Mouse (Mus musculus): Measurements from ENCODE around the gene Fars2.
"Not testable (repeated sequence)": the region's sequence is repeated elsewhere in the genome, so short reads cannot be mapped to it uniquely, and the experiment has no call there.

Gene Fars2

GRCm38 (mm10) chr13:36466076-36466475, 348.9 kb downstream of the Fars2 start:
- not testable (repeated sequence) for DNase-seq (ENCODE audit: low spot score)

DNA sequence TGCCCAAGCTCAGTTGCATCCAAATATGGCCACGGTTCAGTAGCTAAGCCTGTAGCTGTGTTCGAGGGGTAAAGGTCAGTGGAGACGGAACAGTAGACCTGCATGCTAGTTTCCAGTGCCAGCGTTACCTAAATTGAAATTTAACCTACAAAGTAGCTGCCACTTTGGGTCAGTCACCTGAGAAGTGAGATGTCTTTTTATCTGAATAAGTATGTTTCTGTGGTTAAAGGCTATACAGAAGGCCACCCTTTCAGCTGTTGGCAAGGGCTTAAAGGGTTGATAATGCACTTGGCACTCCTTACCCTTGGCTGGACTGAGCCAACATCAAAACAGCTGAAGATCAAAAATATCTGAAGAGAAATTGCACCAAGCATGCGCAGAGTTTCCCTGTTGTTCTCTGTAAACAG, 349.3 kb downstream of the Fars2 start:
- no peak for DNase-seq (ENCODE audit: low spot score)

DNA sequence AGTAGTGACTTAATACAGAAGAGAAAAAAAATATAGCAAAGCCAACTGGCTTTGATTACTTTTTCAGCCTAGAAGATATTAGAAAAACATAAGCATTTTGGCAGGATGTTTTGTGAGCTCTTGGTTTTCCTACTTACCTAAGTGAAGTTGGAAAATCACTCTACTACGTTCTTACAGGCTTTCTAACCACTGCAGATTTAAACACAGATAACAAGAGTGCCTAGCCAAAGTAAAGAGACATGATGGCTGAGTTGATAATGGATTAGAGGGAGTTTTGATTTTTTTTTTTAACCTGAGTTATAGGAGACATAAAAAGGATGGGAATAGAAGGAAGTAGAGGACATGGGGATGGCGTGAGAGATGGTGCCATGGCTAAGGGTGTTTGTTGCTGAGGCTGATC, 350.6 kb downstream of the Fars2 start:
- no peak for DNase-seq (ENCODE audit: low spot score)

DNA sequence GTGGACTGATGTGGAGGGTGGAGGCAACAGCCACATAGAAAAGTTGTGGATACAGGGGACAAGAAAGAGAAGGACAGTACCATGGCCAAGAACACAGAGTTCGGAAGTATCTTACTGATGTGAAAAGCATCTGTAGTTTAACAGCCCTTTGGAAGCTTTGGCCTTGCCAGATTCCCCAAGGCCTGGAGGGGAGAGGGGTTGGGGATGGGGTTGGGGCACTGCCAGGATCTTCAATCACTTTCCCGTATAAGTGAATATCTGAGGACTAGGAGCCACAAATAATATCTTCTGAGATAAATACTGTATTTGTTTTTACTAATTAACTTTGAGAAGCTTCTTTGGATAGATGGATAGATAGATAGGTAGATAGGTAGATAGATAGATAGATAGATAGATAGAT, 351.8 kb downstream of the Fars2 start:
- no peak for DNase-seq (ENCODE audit: low spot score)

DNA sequence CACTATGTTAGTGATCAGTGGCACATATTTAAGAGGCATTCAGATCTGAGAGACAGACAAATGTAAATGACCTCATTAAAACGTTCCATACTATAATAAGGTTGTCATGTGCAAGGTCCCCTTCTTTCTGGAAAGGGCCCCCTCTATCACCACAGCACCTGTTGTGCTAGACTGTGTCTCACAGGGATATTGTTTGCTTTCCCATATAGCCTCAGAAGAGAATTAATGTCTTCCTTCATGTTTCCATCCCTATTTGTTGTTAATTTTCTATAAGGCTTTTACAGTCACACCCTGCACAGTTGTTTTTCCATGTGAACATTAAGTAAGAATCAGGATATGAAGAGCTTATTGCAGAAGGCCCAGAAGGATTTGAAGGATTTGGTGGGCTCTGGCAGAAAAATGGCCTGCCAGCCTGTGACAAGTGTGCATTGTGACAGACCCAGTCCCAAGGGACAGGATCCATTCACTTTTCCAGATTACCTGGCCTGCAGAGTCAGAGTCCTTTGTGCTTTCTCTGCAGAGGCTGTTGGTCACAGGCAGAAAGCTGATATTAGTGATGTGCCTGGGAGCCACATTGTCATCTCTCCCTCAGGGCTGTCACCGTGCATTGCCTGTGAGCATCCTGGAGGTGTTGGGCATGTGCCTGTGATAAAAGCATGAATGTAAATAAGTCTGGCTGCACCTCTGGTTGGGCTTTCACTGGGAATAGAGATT, 352.4 kb downstream of the Fars2 start:
- no peak for DNase-seq (ENCODE audit: low spot score)

DNA sequence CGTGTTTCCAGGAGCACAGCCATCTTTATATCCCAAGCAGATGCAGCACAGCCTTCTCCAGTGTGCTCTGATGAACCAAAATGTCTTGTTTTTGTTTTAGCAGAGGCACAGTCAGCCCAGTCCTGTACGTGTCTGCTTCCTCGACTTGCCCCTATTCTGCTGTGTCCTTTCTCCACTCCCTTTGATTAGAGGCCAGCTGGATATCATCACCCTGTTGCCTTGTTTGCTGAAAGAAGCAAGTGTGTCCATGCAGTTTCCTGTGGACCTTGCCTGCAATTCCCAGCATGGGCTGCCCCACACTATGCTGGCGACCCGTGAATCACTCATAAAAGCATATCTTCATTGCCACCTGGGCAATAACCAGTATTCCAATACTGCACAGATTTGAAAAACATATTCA, 360.4 kb downstream of the Fars2 start:
- DNase-seq (ENCODE audit: low spot score), result no peak

DNA sequence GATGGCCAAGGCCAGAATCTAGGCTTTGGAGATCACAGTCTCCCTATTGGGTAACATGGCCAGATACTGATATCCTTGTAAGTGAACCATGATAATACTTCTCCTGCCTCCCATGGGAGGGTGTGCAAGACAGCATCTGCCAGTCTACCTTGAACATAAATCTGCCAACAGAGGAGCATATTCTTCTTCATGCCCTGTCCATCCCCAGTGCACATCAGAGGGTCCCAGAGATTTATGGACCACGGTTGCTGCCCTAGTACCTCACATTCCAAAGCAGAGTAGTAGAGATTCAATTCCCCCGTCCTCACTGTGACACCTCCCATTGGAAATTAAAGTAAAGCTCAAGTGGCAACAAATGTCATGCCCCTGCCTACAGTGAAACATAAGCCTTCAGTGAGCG, 361.0 kb downstream of the Fars2 start:
- DNase-seq (ENCODE audit: low spot score), result no peak

- no peak for DNase-seq (ENCODE audit: low spot score)
These were observed 362.9 kb downstream of the Fars2 start for GRCm38 (mm10) chr13:36480101-36480500.

DNA sequence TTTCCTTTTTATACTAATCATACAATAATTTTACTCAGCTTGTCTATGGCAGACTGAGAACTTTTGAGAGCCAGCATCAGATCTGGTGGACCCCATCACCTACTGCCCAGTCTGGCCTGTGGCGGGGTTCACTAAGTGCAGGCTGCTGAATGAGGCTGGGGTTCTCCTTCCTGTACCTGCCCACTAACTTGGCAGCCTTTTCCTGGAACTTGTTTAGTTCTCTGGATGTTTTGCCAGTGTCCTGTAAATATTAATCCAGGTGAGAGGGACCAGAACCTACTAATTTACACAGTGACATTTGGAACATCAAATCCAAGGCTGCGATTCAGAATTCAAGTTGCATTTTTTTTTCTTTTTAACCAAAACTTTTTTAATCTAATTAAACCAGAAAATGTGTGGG, 367.2 kb downstream of the Fars2 start:
- DNase-seq (ENCODE audit: low spot score), result no peak

- DNase-seq (ENCODE audit: low spot score), result no peak
These were observed 369.5 kb downstream of the Fars2 start for GRCm38 (mm10) chr13:36486756-36487155.

DNA sequence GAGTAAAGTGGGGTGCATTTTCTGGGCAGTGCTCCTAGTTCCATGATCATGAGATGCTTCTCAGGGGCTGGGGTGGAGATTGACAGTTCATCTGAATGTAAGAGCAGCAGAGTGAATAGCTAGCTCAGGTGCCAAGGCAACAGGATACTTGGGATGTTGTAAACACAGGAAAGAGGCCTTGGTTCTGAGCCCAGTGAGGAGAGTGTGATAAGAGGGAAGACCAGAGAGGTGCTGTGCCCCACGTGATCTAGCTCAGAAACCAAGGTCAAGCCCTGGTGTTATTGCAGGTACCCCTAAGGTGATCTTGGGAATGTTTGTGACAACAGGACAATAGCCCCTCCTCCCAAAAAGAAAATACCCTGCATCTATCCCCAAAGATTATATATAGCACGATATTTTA, 372.2 kb downstream of the Fars2 start:
- DNase-seq (ENCODE audit: low spot score), result no peak

DNA sequence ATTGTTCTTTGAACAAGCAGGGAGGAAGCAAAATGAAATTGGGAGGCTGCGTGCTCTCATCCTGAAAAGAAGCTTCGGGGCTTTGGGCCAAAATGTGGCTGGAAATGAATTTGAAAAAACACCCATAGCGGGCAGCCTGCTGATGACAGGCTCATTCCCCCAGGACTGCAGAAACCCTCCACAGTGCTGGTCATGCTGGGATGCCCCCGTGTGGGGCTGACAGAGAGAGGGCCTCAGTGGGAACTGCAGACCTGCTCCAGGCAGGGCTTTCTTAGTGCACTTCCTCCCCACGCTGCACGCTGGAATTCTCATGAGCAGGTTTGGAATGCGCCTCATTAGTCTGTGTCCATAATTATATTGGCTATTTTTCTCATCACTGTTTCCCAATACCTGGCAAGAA, 373.4 kb downstream of the Fars2 start:
- DNase-seq (ENCODE audit: low spot score), result no peak

DNA sequence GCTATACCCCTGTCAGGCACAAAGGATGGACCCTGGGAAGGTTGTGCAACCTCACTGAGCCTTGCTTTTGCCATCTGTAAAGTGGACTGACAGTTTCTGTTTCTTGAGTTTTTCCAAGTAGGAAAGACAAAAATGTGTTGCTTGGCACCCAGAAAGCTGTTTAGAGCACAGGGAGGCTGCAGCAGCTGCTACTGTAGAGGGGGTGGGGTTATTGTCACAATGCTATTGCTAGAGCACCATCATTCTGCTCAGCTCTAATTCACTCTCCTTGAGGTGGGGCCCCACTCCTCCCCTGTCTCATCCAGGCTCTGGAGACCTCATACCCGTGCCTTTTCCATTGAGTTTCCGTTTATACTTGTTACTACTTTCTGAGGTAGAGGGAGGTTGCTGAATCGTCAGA, 375.2 kb downstream of the Fars2 start:
- no peak for DNase-seq (ENCODE audit: low spot score)

DNA sequence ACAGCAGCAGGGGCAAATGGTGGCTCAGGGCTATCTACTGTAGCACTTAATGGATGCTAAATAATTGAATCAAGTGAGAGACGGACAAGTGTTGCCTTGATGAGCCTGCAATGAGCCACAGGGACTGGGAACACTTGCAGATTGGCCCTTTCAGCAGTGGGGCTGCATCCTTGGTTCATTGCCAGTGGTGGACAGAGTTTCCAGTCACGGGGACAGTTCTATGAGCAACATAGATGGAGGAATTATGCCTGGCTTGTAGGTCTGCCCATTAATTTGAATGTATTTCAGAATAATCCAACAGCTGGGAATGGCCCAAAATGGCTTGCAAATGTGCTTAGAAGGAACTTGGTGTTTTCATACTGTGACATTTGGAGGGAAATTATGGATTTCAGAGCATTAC, 376.1 kb downstream of the Fars2 start:
- DNase-seq (ENCODE audit: low spot score), result no peak

DNA sequence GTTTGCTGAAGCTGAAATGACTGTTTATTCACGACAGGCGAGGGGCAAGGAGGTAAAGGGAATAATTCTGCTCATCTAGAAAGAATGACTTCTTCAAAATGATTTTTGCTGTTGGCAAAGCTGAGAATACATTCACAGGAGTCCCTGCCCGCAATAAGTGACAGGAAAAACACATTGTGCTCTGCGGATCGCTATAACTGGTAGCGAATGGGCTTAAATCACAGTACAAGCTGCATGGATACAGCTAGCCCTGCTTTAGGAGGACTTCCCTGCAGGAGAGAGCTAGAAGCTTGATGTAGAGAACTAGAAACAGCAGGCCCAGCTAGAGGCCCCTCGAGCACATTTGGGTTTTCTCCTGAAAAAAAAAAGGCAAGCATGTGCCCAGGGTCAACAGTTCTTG, 376.6 kb downstream of the Fars2 start:
- DNase-seq (ENCODE audit: low spot score), result no peak

GRCm38 (mm10) chr13:36495980-36496379, 378.8 kb downstream of the Fars2 start:
- DNase-seq (ENCODE audit: low spot score), result no peak

DNA sequence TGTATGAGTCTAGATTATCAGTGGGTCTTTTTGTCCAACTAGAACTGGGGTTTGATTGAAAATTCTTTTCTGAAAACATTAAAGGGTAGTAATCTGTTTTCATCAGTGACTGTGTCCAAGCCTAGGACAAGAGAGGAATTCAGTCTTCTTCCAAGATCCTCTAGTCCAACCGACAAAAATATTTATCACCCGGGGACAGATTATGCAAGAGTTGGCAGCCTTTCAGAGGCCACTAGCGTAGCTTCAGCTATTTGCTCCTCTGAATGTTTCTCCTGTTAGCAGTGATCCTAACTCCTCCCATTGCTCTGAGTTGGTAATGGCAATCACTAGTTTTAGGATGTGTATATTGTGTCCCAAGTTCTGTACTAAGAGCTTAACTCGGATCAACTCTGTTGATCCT, 380.1 kb downstream of the Fars2 start:
- no peak for DNase-seq (ENCODE audit: low spot score)

DNA sequence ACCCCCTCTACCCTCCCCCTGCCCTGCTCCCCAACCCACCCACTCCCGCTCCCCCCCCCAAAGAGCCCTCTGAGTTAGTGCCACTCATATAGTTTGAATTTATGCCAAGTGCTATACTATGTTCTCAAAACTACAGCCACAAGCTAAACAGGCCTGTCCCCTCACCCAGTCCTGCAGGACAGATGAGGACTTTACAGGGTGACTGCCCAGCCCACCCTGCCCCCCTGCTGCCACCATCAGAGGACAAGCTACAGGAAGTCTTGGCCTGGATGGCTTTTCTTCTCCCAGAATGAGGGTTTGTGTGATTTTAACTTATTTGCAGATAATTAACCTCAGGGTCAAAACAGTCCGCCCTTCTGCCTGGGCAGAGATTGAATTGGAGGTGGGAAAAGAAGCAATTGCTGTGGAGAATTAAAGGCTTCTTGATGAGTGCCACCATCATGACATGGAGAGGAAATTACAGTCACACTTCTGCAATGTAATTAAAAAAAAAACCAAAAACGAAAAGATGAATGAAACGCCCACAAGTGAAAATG, 383.2 kb downstream of the Fars2 start:
- DNase-seq (ENCODE audit: low spot score), result no peak

DNA sequence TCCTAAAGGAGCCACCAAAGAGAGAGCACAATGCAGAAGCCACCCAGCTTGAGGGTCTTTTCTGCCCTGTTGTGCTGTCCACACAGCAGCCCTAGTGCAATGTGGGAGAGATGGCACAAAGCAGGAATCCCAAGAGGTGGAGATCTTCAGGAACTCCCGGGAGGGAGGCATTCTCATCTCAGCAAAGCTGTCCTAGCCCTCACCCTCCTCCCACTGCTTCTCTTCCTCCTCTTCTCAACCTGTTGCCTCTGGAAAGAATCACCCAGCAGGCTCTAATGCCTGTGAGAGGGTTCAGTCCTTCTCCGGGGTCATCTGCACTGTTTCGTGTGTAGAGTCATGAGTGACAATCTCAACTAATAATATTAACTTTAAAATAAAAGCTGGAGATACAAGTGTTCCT, 386.3 kb downstream of the Fars2 start:
- DNase-seq (ENCODE audit: low spot score), result no peak

DNA sequence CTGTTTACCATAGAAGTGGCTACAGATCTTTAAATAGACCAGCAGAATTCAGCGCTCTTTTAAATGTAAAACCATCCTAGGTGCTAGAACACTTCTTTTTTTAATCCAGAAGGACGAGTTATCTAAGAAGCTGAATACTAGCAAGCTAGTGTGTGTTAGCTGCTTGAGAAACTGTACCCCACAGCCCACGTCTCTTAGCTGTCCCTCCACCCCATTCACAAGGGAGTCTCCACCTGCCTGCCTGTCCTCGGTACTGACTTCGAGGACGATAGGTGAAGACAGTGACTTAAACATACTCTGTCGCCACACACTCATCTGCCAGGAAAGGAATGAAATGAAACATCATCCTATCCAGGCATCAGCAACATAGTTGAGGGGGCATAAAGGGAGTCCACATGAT, 386.8 kb downstream of the Fars2 start:
- DNase-seq (ENCODE audit: low spot score), result no peak

- DNase-seq (ENCODE audit: low spot score), result no peak
These were observed 388.5 kb downstream of the Fars2 start for GRCm38 (mm10) chr13:36505730-36506129.

DNA sequence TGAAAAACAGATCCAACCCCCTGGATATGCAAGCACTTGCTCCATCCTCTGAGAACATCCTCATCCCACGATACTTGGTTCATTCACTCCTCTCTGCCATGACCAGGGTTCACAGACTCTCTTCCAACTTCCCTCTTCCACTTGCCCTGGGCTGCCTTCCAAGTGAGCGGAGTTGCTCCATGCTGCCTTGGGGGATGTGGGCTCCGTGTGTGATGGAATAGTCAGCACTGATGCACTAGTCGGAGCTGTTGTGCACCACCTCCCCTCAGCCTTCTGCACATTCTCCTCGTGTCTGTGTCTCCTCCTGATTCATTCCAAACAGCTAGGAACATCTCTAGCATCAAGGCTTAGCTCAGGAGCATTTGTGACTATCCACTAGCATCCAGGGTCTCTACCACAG, 389.1 kb downstream of the Fars2 start:
- DNase-seq (ENCODE audit: low spot score), result no peak

- DNase-seq (ENCODE audit: low spot score), result no peak
These were observed 392.9 kb downstream of the Fars2 start for GRCm38 (mm10) chr13:36510161-36510560.

- DNase-seq (ENCODE audit: low spot score), result no peak
These were observed 395.9 kb downstream of the Fars2 start for GRCm38 (mm10) chr13:36513126-36513525.

Data from embryo, embryonic 10 days (tissue).